Mouse (Mus musculus): ENCODE measurements around the gene Mis18bp1. TPM values are rescaled to one million over a fixed set of nuclear protein-coding genes. Genes with fewer than 3 reads are reported as not detected.
"Not testable (repeated sequence)": the region's sequence is repeated elsewhere in the genome, so short reads cannot be mapped to it uniquely, and the experiment has no call there.

The Mis18bp1 gene
- polyA plus RNA-seq (2015; fragmentation: Nextera tagmentation; extraction: Ambion mirVana): 69.1 and 71.8 TPM in 2 replicates

GRCm38 (mm10) chr12:65172021-65172951 is at the start of gene Mis18bp1:
Gene Mis18bp1 (minus strand): TSS chr12:65172604.
- peak; percentile 99 for ATAC-seq (ENCODE audit: insufficient number of reproducible peaks, insufficient read depth, low FRiP score, low TSS enrichment, low read depth)
- peaks cover 7% of the 10 kb centered on the region for H3K36me3 ChIP-seq
- H3K27ac ChIP-seq: peak within 1 kb of the TSS; percentile 93
- peak within 1 kb of the TSS; percentile 84 for H3K9ac ChIP-seq
- peaks cover 14% of the 10 kb centered on the region for H3K4me1 ChIP-seq
- under 1% methylated on average over 70 of the region's 70 CpGs for WGBS
- no peaks in the 10 kb centered on the region for H3K27me3 ChIP-seq
- H3K4me2 ChIP-seq: peak within 1 kb of the TSS; percentile 61
- H3K9me3 ChIP-seq: no peaks in the 10 kb centered on the region
- peak within 1 kb of the TSS; percentile 85 for H3K4me3 ChIP-seq

GRCm38 (mm10) chr12:65216404-65216840 is 44.0 kb upstream of the Mis18bp1 start:
- Histone ChIP-seq H3K36me3 (no peaks in the 10 kb centered on the region), H3K9ac (no peak overlapping the region), H3K4me3 (no peak overlapping the region), H3K9me3 (no peaks in the 10 kb centered on the region), H3K27ac (no peak overlapping the region), H3K27me3 (no peaks in the 10 kb centered on the region), H3K4me1 (no peaks in the 10 kb centered on the region), H3K4me2 (no peak overlapping the region)
- ATAC-seq (ENCODE audit: insufficient number of reproducible peaks, insufficient read depth, low FRiP score, low TSS enrichment, low read depth): no peak
- WGBS: 71% methylated on average over 6 of the region's 6 CpGs

- H3K36me3 ChIP-seq: no peaks in the 10 kb centered on the region
- H3K9ac ChIP-seq: no peak overlapping the region
- no peak overlapping the region for H3K4me3 ChIP-seq
- H3K4me1 ChIP-seq: no peaks in the 10 kb centered on the region
- H3K27me3 ChIP-seq: no peaks in the 10 kb centered on the region
- H3K27ac ChIP-seq: no peak overlapping the region
- no peak overlapping the region for H3K4me2 ChIP-seq
- ATAC-seq (ENCODE audit: insufficient number of reproducible peaks, insufficient read depth, low FRiP score, low TSS enrichment, low read depth): no peak
- WGBS: 44% methylated on average over 1 of the region's 1 CpGs
- no peaks in the 10 kb centered on the region for H3K9me3 ChIP-seq
Measured at GRCm38 (mm10) chr12:65206431-65206830, 34.0 kb upstream of the Mis18bp1 start.

GRCm38 (mm10) chr12:65201812-65202211 is 29.4 kb upstream of the Mis18bp1 start:
- ATAC-seq (ENCODE audit: insufficient number of reproducible peaks, insufficient read depth, low FRiP score, low TSS enrichment, low read depth): no peak

GRCm38 (mm10) chr12:65194003-65194530 is 21.7 kb upstream of the Mis18bp1 start:
- Histone ChIP-seq H3K4me2 (no peak overlapping the region), H3K4me3 (no peak overlapping the region), H3K27me3 (no peaks in the 10 kb centered on the region), H3K27ac (no peak overlapping the region), H3K36me3 (no peaks in the 10 kb centered on the region), H3K4me1 (no peaks in the 10 kb centered on the region), H3K9me3 (no peaks in the 10 kb centered on the region), H3K9ac (no peak overlapping the region)
- 64% methylated on average over 5 of the region's 5 CpGs for WGBS
- ATAC-seq (ENCODE audit: insufficient number of reproducible peaks, insufficient read depth, low FRiP score, low TSS enrichment, low read depth): no peak

More at GRCm38 (mm10) chr12:65201812-65202211, 29.4 kb upstream of the Mis18bp1 start:
- H3K4me1 ChIP-seq: no peaks in the 10 kb centered on the region
- no peak overlapping the region for H3K27ac ChIP-seq
- no peaks in the 10 kb centered on the region for H3K36me3 ChIP-seq
- no peaks in the 10 kb centered on the region for H3K27me3 ChIP-seq
- no peak overlapping the region for H3K9ac ChIP-seq
- 98% methylated on average over 2 of the region's 2 CpGs for WGBS
- H3K4me3 ChIP-seq: no peak overlapping the region
- H3K9me3 ChIP-seq: no peaks in the 10 kb centered on the region
- no peak overlapping the region for H3K4me2 ChIP-seq

- H3K4me1 ChIP-seq: no peaks in the 10 kb centered on the region
- no peak overlapping the region for H3K4me3 ChIP-seq
- no peaks in the 10 kb centered on the region for H3K9me3 ChIP-seq
- no peaks in the 10 kb centered on the region for H3K36me3 ChIP-seq
- no peak overlapping the region for H3K4me2 ChIP-seq
- H3K27ac ChIP-seq: no peak overlapping the region
- H3K9ac ChIP-seq: no peak overlapping the region
- no peaks in the 10 kb centered on the region for H3K27me3 ChIP-seq
- no peak for ATAC-seq (ENCODE audit: insufficient number of reproducible peaks, insufficient read depth, low FRiP score, low TSS enrichment, low read depth)
- 78% methylated on average over 2 of the region's 2 CpGs for WGBS
Measured at GRCm38 (mm10) chr12:65189213-65189612, 16.8 kb upstream of the Mis18bp1 start.

- Histone ChIP-seq H3K36me3 (no peaks in the 10 kb centered on the region), H3K9me3 (no peaks in the 10 kb centered on the region), H3K27me3 (no peaks in the 10 kb centered on the region), H3K9ac (no peak overlapping the region), H3K4me1 (no peaks in the 10 kb centered on the region), H3K27ac (no peak overlapping the region), H3K4me3 (no peak overlapping the region), H3K4me2 (no peak overlapping the region)
- ATAC-seq (ENCODE audit: insufficient number of reproducible peaks, insufficient read depth, low FRiP score, low TSS enrichment, low read depth): no peak
- WGBS: 49% methylated on average over 3 of the region's 3 CpGs
Measured at GRCm38 (mm10) chr12:65187365-65187764, 15.0 kb upstream of the Mis18bp1 start.

- WGBS: 89% methylated on average over 5 of the region's 5 CpGs
- H3K4me1 ChIP-seq: peaks cover 14% of the 10 kb centered on the region
- no peaks in the 10 kb centered on the region for H3K36me3 ChIP-seq
- H3K27ac ChIP-seq: 0 out of 2 replicates have a peak overlapping the region, but pooled peaks have one; percentile 93
- no peaks in the 10 kb centered on the region for H3K27me3 ChIP-seq
- H3K4me2 ChIP-seq: no peak overlapping the region
- no peak for ATAC-seq (ENCODE audit: insufficient number of reproducible peaks, insufficient read depth, low FRiP score, low TSS enrichment, low read depth)
- H3K9me3 ChIP-seq: no peaks in the 10 kb centered on the region
- H3K9ac ChIP-seq: no peak overlapping the region
- H3K4me3 ChIP-seq: no peak overlapping the region
Measured at GRCm38 (mm10) chr12:65173736-65174135, 1.3 kb upstream of the Mis18bp1 start.

- Histone ChIP-seq H3K4me1 (peaks cover 14% of the 10 kb centered on the region), H3K27ac (peak overlapping the region; percentile 93), H3K4me2 (peak overlapping the region; percentile 61), H3K9ac (peak overlapping the region; percentile 84), H3K4me3 (peak overlapping the region; percentile 85)
- ATAC-seq (ENCODE audit: insufficient number of reproducible peaks, insufficient read depth, low FRiP score, low TSS enrichment, low read depth): 0 out of 2 replicates have a peak, but pooled peaks have one; percentile 12
- H3K9me3 ChIP-seq, H3K27me3 ChIP-seq, H3K36me3 ChIP-seq: not testable (repeated sequence)
- WGBS: 26% methylated on average over 8 of the region's 8 CpGs
Measured at GRCm38 (mm10) chr12:65172959-65173358, 555 bp upstream of the Mis18bp1 start.

- H3K36me3 ChIP-seq: peaks cover 51% of the 10 kb centered on the region
- not testable (repeated sequence) for H3K4me3 ChIP-seq; ATAC-seq (ENCODE audit: insufficient number of reproducible peaks, insufficient read depth, low FRiP score, low TSS enrichment, low read depth); H3K27me3 ChIP-seq; H3K27ac ChIP-seq; H3K4me1 ChIP-seq; H3K9me3 ChIP-seq; H3K9ac ChIP-seq; H3K4me2 ChIP-seq
- 94% methylated on average over 4 of the region's 4 CpGs for WGBS
Measured at GRCm38 (mm10) chr12:65136121-65136520, 36.3 kb downstream of the Mis18bp1 start.

- ATAC-seq (ENCODE audit: insufficient number of reproducible peaks, insufficient read depth, low FRiP score, low TSS enrichment, low read depth): no peak
- 89% methylated on average over 5 of the region's 5 CpGs for WGBS
- H3K9ac ChIP-seq: no peak overlapping the region
- H3K4me1 ChIP-seq: no peaks in the 10 kb centered on the region
- no peak overlapping the region for H3K27ac ChIP-seq
- no peak overlapping the region for H3K4me2 ChIP-seq
- peaks cover 65% of the 10 kb centered on the region for H3K36me3 ChIP-seq
- H3K4me3 ChIP-seq: no peak overlapping the region
- H3K9me3 ChIP-seq: no peaks in the 10 kb centered on the region
- no peaks in the 10 kb centered on the region for H3K27me3 ChIP-seq
Measured at GRCm38 (mm10) chr12:65119451-65119850, 53.0 kb downstream of the Mis18bp1 start.

- 82% methylated on average over 7 of the region's 7 CpGs for WGBS
- H3K36me3 ChIP-seq: peaks cover 64% of the 10 kb centered on the region
Measured at GRCm38 (mm10) chr12:65118968-65119367, 53.4 kb downstream of the Mis18bp1 start.

More at GRCm38 (mm10) chr12:65118968-65119367, 53.4 kb downstream of the Mis18bp1 start:
- H3K9me3 ChIP-seq: no peaks in the 10 kb centered on the region
- no peak overlapping the region for H3K9ac ChIP-seq
- ATAC-seq (ENCODE audit: insufficient number of reproducible peaks, insufficient read depth, low FRiP score, low TSS enrichment, low read depth): no peak
- H3K4me2 ChIP-seq: no peak overlapping the region
- H3K4me1 ChIP-seq: no peaks in the 10 kb centered on the region
- no peaks in the 10 kb centered on the region for H3K27me3 ChIP-seq
- H3K27ac ChIP-seq: no peak overlapping the region
- no peak overlapping the region for H3K4me3 ChIP-seq

All from embryonic facial prominence, embryonic 13.5 days (tissue).